Mouse (Mus musculus): ENCODE data around the gene Dok4. TPM values are rescaled to one million over a fixed set of nuclear protein-coding genes. Genes with fewer than 3 reads are reported as not detected.

Gene Dok4
- polyA plus RNA-seq, 1 experiment from 2014 or later, result 49.4 TPM

- peak overlapping the region; percentile 26 for H3K27ac ChIP-seq (ENCODE audit: low read length)
These were observed 4.0 kb downstream of the Dok4 start for GRCm38 (mm10) chr8:94872156-94872555.

GRCm38 (mm10) chr8:94871108-94871894 lies 4.8 kb downstream of the Dok4 start:
- H3K27ac ChIP-seq (ENCODE audit: low read length), result peak overlapping the region; percentile 26
- H3K4me3 ChIP-seq (ENCODE audit: low read length), result peak overlapping the region; percentile 54
- peaks cover 1% of the 10 kb centered on the region for H3K36me3 ChIP-seq (ENCODE audit: control insufficient read depth, insufficient read depth, low read length)
- H3K4me2 ChIP-seq (ENCODE audit: low read depth, low read length), result peak overlapping the region; percentile 92
- peaks cover 52% of the 10 kb centered on the region for H3K4me1 ChIP-seq (replicated peaks; ENCODE audit: control insufficient read depth, insufficient read depth, low read length)
- under 1% methylated on average over 7 of the region's 7 CpGs for WGBS
- no peaks in the 10 kb centered on the region for H3K9me3 ChIP-seq (ENCODE audit: control insufficient read depth, low read length)
- ATAC-seq (ENCODE audit: low read depth), result peak; percentile 81
- no peaks in the 10 kb centered on the region for H3K27me3 ChIP-seq (ENCODE audit: control insufficient read depth, insufficient read depth, low read depth, low read length)
- H3K9ac ChIP-seq (ENCODE audit: low read length), result peak overlapping the region; percentile 61

More at GRCm38 (mm10) chr8:94872156-94872555, 4.0 kb downstream of the Dok4 start:
- H3K9me3 ChIP-seq (ENCODE audit: control insufficient read depth, low read length), result no peaks in the 10 kb centered on the region
- H3K36me3 ChIP-seq (ENCODE audit: control insufficient read depth, insufficient read depth, low read length), result no peaks in the 10 kb centered on the region
- H3K4me3 ChIP-seq (ENCODE audit: low read length), result no peak overlapping the region
- 45% methylated on average over 3 of the region's 3 CpGs for WGBS
- no peak overlapping the region for H3K9ac ChIP-seq (ENCODE audit: low read length)
- H3K27me3 ChIP-seq (ENCODE audit: control insufficient read depth, insufficient read depth, low read depth, low read length), result no peaks in the 10 kb centered on the region
- peaks cover 59% of the 10 kb centered on the region for H3K4me1 ChIP-seq (replicated peaks; ENCODE audit: control insufficient read depth, insufficient read depth, low read length)
- no peak for ATAC-seq (ENCODE audit: low read depth)
- peak overlapping the region; percentile 92 for H3K4me2 ChIP-seq (ENCODE audit: low read depth, low read length)

- H3K9ac ChIP-seq (ENCODE audit: low read length), result peak overlapping the region; percentile 61
- ATAC-seq (ENCODE audit: low read depth), result peak; percentile 11
- H3K4me3 ChIP-seq (ENCODE audit: low read length), result peak overlapping the region; percentile 54
- peaks cover 8% of the 10 kb centered on the region for H3K36me3 ChIP-seq (ENCODE audit: control insufficient read depth, insufficient read depth, low read length)
- 3% methylated on average over 19 of the region's 22 CpGs for WGBS
- peak overlapping the region; percentile 16 for H3K27ac ChIP-seq (ENCODE audit: low read length)
- no peaks in the 10 kb centered on the region for H3K9me3 ChIP-seq (ENCODE audit: control insufficient read depth, low read length)
- H3K4me2 ChIP-seq (ENCODE audit: low read depth, low read length), result peak overlapping the region; percentile 92
- no peaks in the 10 kb centered on the region for H3K27me3 ChIP-seq (ENCODE audit: control insufficient read depth, insufficient read depth, low read depth, low read length)
- H3K4me1 ChIP-seq (replicated peaks; ENCODE audit: control insufficient read depth, insufficient read depth, low read length), result peaks cover 52% of the 10 kb centered on the region
These were observed 5.5 kb downstream of the Dok4 start for GRCm38 (mm10) chr8:94870474-94871107.

- no peaks in the 10 kb centered on the region for H3K27me3 ChIP-seq (ENCODE audit: control insufficient read depth, insufficient read depth, low read depth, low read length)
- peak overlapping the region; percentile 54 for H3K4me3 ChIP-seq (ENCODE audit: low read length)
- peak overlapping the region; percentile 92 for H3K4me2 ChIP-seq (ENCODE audit: low read depth, low read length)
- H3K9me3 ChIP-seq (ENCODE audit: control insufficient read depth, low read length), result no peaks in the 10 kb centered on the region
- H3K4me1 ChIP-seq (replicated peaks; ENCODE audit: control insufficient read depth, insufficient read depth, low read length), result peaks cover 47% of the 10 kb centered on the region
- peak overlapping the region; percentile 61; the same call in 1 of the 2 replicates for H3K9ac ChIP-seq (ENCODE audit: low read length)
- ATAC-seq (ENCODE audit: low read depth), result no peak
- H3K27ac ChIP-seq (ENCODE audit: low read length), result no peak overlapping the region
- 30% methylated on average over 4 of the region's 4 CpGs for WGBS
- H3K36me3 ChIP-seq (ENCODE audit: control insufficient read depth, insufficient read depth, low read length), result peaks cover 14% of the 10 kb centered on the region
These were observed 6.1 kb downstream of the Dok4 start for GRCm38 (mm10) chr8:94870003-94870402.

- ATAC-seq (ENCODE audit: low read depth), result no peak; the same call in 1 of the 2 replicates
- H3K9ac ChIP-seq (ENCODE audit: low read length), result 0 out of 2 replicates have a peak overlapping the region, but pooled peaks have one; percentile 24
- H3K4me3 ChIP-seq (ENCODE audit: low read length), result no peak overlapping the region
- no peaks in the 10 kb centered on the region for H3K27me3 ChIP-seq (ENCODE audit: control insufficient read depth, insufficient read depth, low read depth, low read length)
- no peaks in the 10 kb centered on the region for H3K9me3 ChIP-seq (ENCODE audit: control insufficient read depth, low read length)
- H3K4me1 ChIP-seq (replicated peaks; ENCODE audit: control insufficient read depth, insufficient read depth, low read length), result peaks cover 40% of the 10 kb centered on the region
- peak overlapping the region; percentile 14 for H3K4me2 ChIP-seq (ENCODE audit: low read depth, low read length)
- peaks cover 20% of the 10 kb centered on the region for H3K36me3 ChIP-seq (ENCODE audit: control insufficient read depth, insufficient read depth, low read length)
- H3K27ac ChIP-seq (ENCODE audit: low read length), result peak overlapping the region; percentile 32
- 48% methylated on average over 7 of the region's 7 CpGs for WGBS
These were observed 7.0 kb downstream of the Dok4 start for GRCm38 (mm10) chr8:94869146-94869545.

GRCm38 (mm10) chr8:94866921-94867320 lies 9.2 kb downstream of the Dok4 start:
- H3K9ac ChIP-seq (ENCODE audit: low read length), result no peak overlapping the region
- H3K4me3 ChIP-seq (ENCODE audit: low read length), result no peak overlapping the region
- no peak overlapping the region for H3K4me2 ChIP-seq (ENCODE audit: low read depth, low read length)
- peaks cover 35% of the 10 kb centered on the region for H3K4me1 ChIP-seq (replicated peaks; ENCODE audit: control insufficient read depth, insufficient read depth, low read length)
- no peaks in the 10 kb centered on the region for H3K27me3 ChIP-seq (ENCODE audit: control insufficient read depth, insufficient read depth, low read depth, low read length)
- H3K27ac ChIP-seq (ENCODE audit: low read length), result no peak overlapping the region
- no peaks in the 10 kb centered on the region for H3K9me3 ChIP-seq (ENCODE audit: control insufficient read depth, low read length)
- H3K36me3 ChIP-seq (ENCODE audit: control insufficient read depth, insufficient read depth, low read length), result peaks cover 28% of the 10 kb centered on the region
- no peak for ATAC-seq (ENCODE audit: low read depth)
- 81% methylated on average over 9 of the region's 9 CpGs for WGBS

- Histone ChIP-seq H3K27ac (ENCODE audit: low read length) (no peak overlapping the region), H3K4me3 (ENCODE audit: low read length) (no peak overlapping the region), H3K9me3 (ENCODE audit: control insufficient read depth, low read length) (no peaks in the 10 kb centered on the region), H3K36me3 (ENCODE audit: control insufficient read depth, insufficient read depth, low read length) (peaks cover 28% of the 10 kb centered on the region), H3K4me1 (replicated peaks; ENCODE audit: control insufficient read depth, insufficient read depth, low read length) (peaks cover 19% of the 10 kb centered on the region), H3K9ac (ENCODE audit: low read length) (no peak overlapping the region), H3K27me3 (ENCODE audit: control insufficient read depth, insufficient read depth, low read depth, low read length) (no peaks in the 10 kb centered on the region), H3K4me2 (ENCODE audit: low read depth, low read length) (no peak overlapping the region)
- ATAC-seq (ENCODE audit: low read depth), result no peak
- 73% methylated on average over 10 of the region's 10 CpGs for WGBS
These were observed 10.8 kb downstream of the Dok4 start for GRCm38 (mm10) chr8:94865292-94865691.

GRCm38 (mm10) chr8:94863897-94864673 lies 12.0 kb downstream of the Dok4 start:
- ATAC-seq (ENCODE audit: low read depth), result no peak
- Histone ChIP-seq H3K9ac (ENCODE audit: low read length) (no peak overlapping the region), H3K9me3 (ENCODE audit: control insufficient read depth, low read length) (no peaks in the 10 kb centered on the region), H3K27ac (ENCODE audit: low read length) (no peak overlapping the region), H3K4me1 (replicated peaks; ENCODE audit: control insufficient read depth, insufficient read depth, low read length) (peaks cover 8% of the 10 kb centered on the region), H3K36me3 (ENCODE audit: control insufficient read depth, insufficient read depth, low read length) (peaks cover 28% of the 10 kb centered on the region), H3K4me2 (ENCODE audit: low read depth, low read length) (no peak overlapping the region), H3K27me3 (ENCODE audit: control insufficient read depth, insufficient read depth, low read depth, low read length) (no peaks in the 10 kb centered on the region), H3K4me3 (ENCODE audit: low read length) (no peak overlapping the region)
- 73% methylated on average over 10 of the region's 10 CpGs for WGBS

All from lung, embryonic 16.5 days (tissue).